ENCODE assay signal across 8 mouse cellular contexts in genomic region chr15:83056378-83057083, GRCm38 (mm10). TPM values are rescaled to one million over a fixed set of nuclear protein-coding genes. Genes with fewer than 3 reads are reported as not detected.
DNase-seq lines count a peak whose midpoint lies in the region; ATAC-seq lines count a peak whose summit lies in the region.

No protein-coding gene starts in this region.

- peak overlapping the region; percentile 53 for H3K4me2 ChIP-seq in kidney, embryonic 14.5 days (replicated peaks; ENCODE audit: low read depth, low read length)
- H3K4me2 ChIP-seq in stomach, embryonic 14.5 days (replicated peaks; ENCODE audit: low read depth, low read length), result peak overlapping the region; percentile 79

- no peaks in the 10 kb centered on the region for H3K9me3 ChIP-seq in kidney, embryonic 14.5 days (ENCODE audit: control insufficient read depth, low read length)
- no peaks in the 10 kb centered on the region for H3K9me3 ChIP-seq in stomach, embryonic 14.5 days (ENCODE audit: control insufficient read depth, low read depth, low read length)

- peak; percentile 60; the same call in 1 of the 2 replicates for ATAC-seq in kidney, embryonic 14.5 days (ENCODE audit: low FRiP score, low TSS enrichment)
- ATAC-seq in common myeloid progenitor, adult 5-6 weeks (replicated peaks; ENCODE audit: low read depth, poor library complexity, severe bottlenecking), result peak; percentile 60
- ATAC-seq in stomach, embryonic 14.5 days (ENCODE audit: insufficient number of reproducible peaks, insufficient read depth, low FRiP score, low read depth), result 0 out of 2 replicates have a peak, but pooled peaks have one; percentile 4

- no peaks in the 10 kb centered on the region for H3K27me3 ChIP-seq in kidney, embryonic 14.5 days (ENCODE audit: control insufficient read depth, insufficient read depth, low read length)
- no peaks in the 10 kb centered on the region for H3K27me3 ChIP-seq in stomach, embryonic 14.5 days (ENCODE audit: control insufficient read depth, insufficient read depth, low read length)

- 1% methylated on average over 29 of the region's 29 CpGs for WGBS in kidney, embryonic 14.5 days
- WGBS in stomach, embryonic 14.5 days, result under 1% methylated on average over 29 of the region's 29 CpGs

- H3K4me1 ChIP-seq in kidney, embryonic 14.5 days (ENCODE audit: control insufficient read depth, insufficient read depth, low read length), result peaks cover 21% of the 10 kb centered on the region; the same call in 1 of the 2 replicates
- H3K4me1 ChIP-seq in stomach, embryonic 14.5 days (ENCODE audit: control insufficient read depth, insufficient read depth, low read length), result 0 out of 2 replicates have a peak, but pooled peaks cover 12% of the 10 kb centered on the region

- DNase-seq in kidney, adult 8-10 months, result no peak
- peak; percentile 28 to 43 for DNase-seq in heart, adult 9 months (ENCODE audit: low spot score in 2 of 2)
- DNase-seq in layer of hippocampus, adult 8-10 months (ENCODE audit: low spot score in 2 of 2), result peak; percentile 55 to 65
- peak; percentile 59 for DNase-seq in mesoderm, embryonic 11.5 days (ENCODE audit: low read depth, low spot score)
- no peak for DNase-seq in spleen, postnatal 10 days (ENCODE audit: low spot score in 2 of 2)

- peak overlapping the region; percentile 25; the same call in 1 of the 2 replicates for H3K4me3 ChIP-seq in kidney, embryonic 14.5 days (ENCODE audit: low read length)
- H3K4me3 ChIP-seq in stomach, embryonic 14.5 days (ENCODE audit: low read depth, low read length), result peak overlapping the region; percentile 27

- H3K27ac ChIP-seq in kidney, embryonic 14.5 days (ENCODE audit: low read depth, low read length), result no peak overlapping the region; the same call in 1 of the 2 replicates
- H3K27ac ChIP-seq in stomach, embryonic 14.5 days (ENCODE audit: low read length), result no peak overlapping the region; the same call in 1 of the 2 replicates

- no peaks in the 10 kb centered on the region for H3K36me3 ChIP-seq in kidney, embryonic 14.5 days (ENCODE audit: control insufficient read depth, insufficient read depth, low read length)
- H3K36me3 ChIP-seq in stomach, embryonic 14.5 days (ENCODE audit: control insufficient read depth, insufficient read depth, low read length), result no peaks in the 10 kb centered on the region

- peak overlapping the region; percentile 34; the same call in 1 of the 2 replicates for H3K9ac ChIP-seq in kidney, embryonic 14.5 days (ENCODE audit: low read depth, low read length)
- peak overlapping the region; percentile 18; the same call in 1 of the 2 replicates for H3K9ac ChIP-seq in stomach, embryonic 14.5 days (replicated peaks; ENCODE audit: low read depth, low read length)

RNA-seq across cellular contexts. Expression of gene Nfam1, which starts 23.4 kb away (rescaled TPM):
- 2.0 and 3.4 TPM in 2 replicates for polyA plus RNA-seq in kidney, embryonic 14.5 days (2014; fragmentation: Nextera tagmentation; extraction: Ambion mirVana)
- 23.1 and 25.0 TPM in 2 replicates for total RNA-seq in common myeloid progenitor, adult 5-6 weeks (2017)
- 1 to 10 TPM; 1.7 to 6.2 (median 3.5) TPM for total RNA-seq in layer of hippocampus, adult 8-10 months (2022)
- 2.5 and 2.8 TPM in 2 replicates for polyA plus RNA-seq in stomach, embryonic 14.5 days (2014; fragmentation: Nextera tagmentation; extraction: Ambion mirVana)

RNA-seq across cellular contexts. Expression of gene Serhl, which starts 32.8 kb away (rescaled TPM):
- polyA plus RNA-seq in kidney, embryonic 14.5 days (2014; fragmentation: Nextera tagmentation; extraction: Ambion mirVana), result 52.7 and 54.5 TPM in 2 replicates
- 30.7 and 35.2 TPM in 2 replicates for total RNA-seq in common myeloid progenitor, adult 5-6 weeks (2017)
- total RNA-seq in layer of hippocampus, adult 8-10 months (2022), result 10 to 100 TPM in 2 of 4 experiments, 1 to 10 TPM in 2; 8.5 to 13.7 (median 11.2) TPM
- polyA plus RNA-seq in stomach, embryonic 14.5 days (2014; fragmentation: Nextera tagmentation; extraction: Ambion mirVana), result 58.9 and 61.7 TPM in 2 replicates

Comparison
In these comparisons a context has a peak if more than half of its experiments do, and no peak if none do; other contexts are left out.
1. ATAC-seq: peak in every context shown above with its lines; median percentile 60 in kidney, embryonic 14.5 days; 60 in common myeloid progenitor, adult 5-6 weeks; 4 in stomach, embryonic 14.5 days.
2. DNase-seq: peak in heart, adult 9 months (2 of 2), layer of hippocampus, adult 8-10 months (2 of 2) and mesoderm, embryonic 11.5 days (single experiment); none in kidney, adult 8-10 months (0 of 2) and spleen, postnatal 10 days (0 of 2).